Mouse (Mus musculus): ENCODE measurements at regions not wholly inside any gene's neighbourhood (a gene's known extent, or its start where the extent isn't known, plus 50 kb on each side); places are given as distances from the start of the nearest gene placed in this dataset.

GRCm38 (mm10) chr12:71481371-71481770 is 171.7 kb downstream of the Dact1 start:
- no peak for DNase-seq (ENCODE audit: low read depth)

- no peak for DNase-seq (ENCODE audit: low read depth)
These were observed 172.4 kb downstream of the Dact1 start for GRCm38 (mm10) chr12:71481899-71482593.

DNA sequence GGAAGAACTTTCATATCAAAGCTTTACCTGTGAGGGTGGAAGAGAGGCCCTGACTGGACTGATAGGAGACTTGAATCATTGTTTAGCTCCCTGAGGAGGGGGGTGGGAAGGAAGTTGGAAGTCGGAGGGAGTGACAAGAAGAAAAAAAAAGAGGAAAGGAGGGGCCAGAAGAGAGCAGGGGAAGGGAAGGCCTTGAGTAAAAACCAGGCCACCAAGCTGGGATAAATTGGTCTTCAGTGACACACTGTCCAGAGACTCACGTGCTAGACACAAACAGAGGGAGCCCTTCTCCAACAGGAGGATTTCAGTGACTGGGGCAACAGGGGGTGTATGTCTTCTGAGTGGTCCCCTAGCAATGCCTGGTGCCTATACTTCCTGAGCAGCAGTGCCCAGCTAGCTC is 172.9 kb downstream of the Dact1 start:
- no peak for DNase-seq (ENCODE audit: low read depth)

DNA sequence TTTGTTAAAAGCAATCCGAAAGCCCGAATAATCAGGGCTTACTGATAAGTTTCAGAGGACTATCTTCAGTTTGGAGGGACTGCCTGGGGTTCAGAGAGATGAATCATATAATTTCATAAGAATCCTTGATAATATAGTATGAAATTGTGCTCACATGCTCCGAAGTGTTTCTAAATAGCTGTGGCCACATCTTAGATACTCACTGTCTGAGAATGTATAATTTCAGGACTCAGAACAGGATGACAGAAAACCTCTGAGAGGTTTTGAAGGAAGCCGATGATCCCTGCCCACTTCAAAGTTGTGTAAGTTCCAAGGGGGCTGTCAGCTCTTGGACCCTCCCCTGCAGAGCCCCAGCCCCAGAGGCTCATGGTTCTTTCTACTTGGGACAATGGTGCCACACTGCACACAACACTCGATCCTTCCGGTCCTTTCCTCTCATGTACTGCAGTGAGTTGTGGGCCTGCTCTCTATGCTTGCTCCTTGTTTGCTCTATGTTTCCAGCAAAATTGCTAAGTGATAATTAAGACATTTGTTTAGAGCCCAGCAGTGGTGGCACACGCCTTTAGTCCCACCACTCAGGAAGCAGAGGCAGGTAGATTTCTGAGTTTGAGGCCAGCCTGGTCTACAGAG is 174.0 kb downstream of the Dact1 start:
- DNase-seq (ENCODE audit: low read depth), result no peak

DNA sequence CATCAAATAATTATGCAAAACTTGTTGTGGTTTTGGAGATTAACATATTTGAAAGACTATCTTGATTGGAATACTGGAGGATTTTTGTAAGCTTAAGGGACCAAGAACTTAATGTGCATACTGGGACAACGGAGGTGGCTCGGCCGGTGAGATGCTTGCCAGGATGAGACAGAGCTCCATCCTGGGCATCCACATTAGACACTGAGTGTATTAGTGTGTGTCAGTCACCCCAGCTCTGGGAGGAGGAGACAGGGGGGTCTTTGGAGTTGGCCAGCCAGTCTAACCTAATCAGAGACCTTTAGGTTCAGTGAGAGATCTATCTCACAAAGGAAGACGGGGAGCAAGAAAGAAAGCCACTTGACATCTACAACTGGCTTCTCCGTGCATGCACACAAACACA is 174.6 kb downstream of the Dact1 start:
- DNase-seq (ENCODE audit: low read depth), result no peak

DNA sequence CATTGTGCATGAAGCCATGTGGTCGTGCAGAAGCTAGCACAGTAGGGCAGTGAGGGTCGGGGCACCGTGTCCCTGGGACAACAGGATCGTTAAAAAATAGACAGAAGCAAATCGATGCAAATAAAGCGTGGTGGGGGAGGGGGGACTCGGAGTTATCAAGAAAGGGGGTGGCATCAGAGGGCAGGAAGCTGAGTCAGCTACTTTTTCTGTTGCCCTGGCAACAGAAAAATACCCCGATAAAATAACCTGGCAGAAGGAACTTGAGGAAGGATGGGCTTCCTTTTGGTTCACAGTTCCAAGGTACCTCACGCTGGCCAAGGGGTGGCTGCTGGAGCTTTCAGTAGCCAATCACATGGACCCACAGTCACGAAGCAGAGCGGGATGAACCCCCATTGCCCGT is 176.4 kb downstream of the Dact1 start:
- no peak for DNase-seq (ENCODE audit: low read depth)

DNA sequence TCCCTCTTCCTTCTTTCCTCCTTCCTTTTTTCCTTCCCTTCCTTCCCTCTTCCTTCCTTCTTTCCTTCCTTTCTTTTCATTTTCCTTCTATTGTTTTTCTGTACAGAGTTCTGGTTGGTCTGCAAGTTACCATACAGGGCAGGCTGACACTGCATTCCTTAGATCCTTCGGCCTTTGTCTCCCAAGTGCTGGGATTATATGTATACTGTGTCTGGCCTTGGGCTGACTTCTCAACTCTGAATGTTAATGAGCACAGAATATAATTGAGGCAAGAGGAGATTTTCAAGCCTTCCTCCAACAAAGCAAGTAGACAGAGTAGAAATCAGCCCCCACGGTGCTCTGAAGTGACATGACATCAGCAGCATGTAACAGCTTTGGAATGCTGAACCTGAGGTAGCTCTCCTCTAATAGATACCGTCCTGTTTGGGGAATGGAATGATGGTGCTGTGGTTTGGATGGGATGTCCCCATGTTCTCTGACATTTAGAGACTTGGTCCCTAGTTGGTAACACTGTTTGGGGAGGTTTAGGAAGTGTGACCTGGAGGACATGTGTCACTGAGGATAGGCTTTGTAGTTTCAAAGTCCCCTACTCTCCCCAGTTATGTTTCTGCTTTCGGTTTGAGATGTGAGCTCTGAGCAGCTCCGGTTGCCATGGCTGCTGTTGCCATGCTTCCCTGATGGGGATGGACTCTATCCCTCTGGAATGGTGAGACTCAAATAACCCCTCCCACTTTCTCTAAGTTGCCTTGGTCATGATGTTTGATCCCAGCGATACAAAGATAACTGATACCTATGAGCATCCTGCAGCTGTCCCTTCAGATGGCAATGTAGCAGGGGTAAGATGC is 178.1 kb downstream of the Dact1 start:
- DNase-seq (ENCODE audit: low read depth), result no peak

DNA sequence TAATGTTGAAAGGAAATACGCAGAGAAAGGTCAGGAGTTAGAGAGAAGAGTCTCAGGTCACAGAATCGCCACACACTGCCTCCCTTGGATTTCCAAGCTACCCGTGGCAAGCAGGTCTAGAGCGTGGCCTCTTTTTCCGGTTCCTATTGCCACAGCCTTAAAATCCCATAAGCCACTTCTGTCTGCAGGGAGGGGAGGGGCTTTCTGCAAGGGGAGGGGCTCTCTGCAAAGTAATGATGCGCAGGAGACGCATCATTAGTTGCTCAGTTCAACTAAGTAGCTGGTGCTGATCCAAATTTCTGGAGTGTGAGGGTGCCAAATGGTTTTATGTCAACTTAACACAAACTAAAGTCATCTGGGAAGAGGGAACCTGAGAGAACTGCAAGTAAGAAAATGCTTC is 179.6 kb downstream of the Dact1 start:
- no peak for DNase-seq (ENCODE audit: low read depth)

- no peak for DNase-seq (ENCODE audit: low read depth)
These were observed 185.2 kb downstream of the Dact1 start for GRCm38 (mm10) chr12:71494803-71495293.

DNA sequence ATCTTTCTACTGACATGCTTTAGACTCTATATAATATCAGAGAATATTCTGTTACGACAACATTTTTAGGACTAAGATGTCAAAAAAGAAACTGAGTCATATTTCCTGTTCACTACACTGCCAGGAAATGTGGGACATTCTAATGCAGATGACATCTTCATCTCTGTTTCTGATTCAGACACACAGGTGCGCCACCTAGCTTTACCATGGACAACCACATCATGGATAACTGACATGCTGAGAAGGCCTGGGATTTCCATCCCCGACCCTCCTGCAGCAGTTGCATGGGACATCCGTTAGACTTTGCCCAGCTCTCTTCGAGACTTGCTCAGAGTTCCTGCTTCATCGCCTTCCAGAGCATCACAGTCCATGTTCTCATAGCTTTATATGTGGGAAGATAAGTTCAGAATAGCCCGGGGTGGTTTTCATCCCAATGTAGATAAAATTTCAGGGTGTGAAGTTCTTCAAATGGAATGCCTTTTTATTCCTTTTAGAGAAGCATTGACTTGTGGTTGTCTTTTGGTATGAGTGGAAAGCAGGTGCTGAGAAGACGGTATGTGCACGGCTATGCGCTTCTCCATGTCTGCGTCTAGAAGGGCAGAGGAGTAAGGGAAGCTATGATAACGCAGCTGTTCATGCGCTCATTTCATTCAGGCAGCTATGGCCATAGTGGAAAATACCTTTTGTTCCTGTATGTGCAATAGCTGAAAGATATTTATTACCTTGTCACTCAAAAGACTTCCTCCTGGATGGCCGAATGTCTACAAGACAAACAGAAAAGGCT is 188.8 kb downstream of the Dact1 start:
- DNase-seq (ENCODE audit: low read depth), result no peak

- no peak for DNase-seq (ENCODE audit: low read depth)
These were observed 191.7 kb downstream of the Dact1 start for GRCm38 (mm10) chr12:71501299-71501810.

- no peak for DNase-seq (ENCODE audit: low read depth)
These were observed 193.6 kb downstream of the Dact1 start for GRCm38 (mm10) chr12:71503265-71503664.

DNA sequence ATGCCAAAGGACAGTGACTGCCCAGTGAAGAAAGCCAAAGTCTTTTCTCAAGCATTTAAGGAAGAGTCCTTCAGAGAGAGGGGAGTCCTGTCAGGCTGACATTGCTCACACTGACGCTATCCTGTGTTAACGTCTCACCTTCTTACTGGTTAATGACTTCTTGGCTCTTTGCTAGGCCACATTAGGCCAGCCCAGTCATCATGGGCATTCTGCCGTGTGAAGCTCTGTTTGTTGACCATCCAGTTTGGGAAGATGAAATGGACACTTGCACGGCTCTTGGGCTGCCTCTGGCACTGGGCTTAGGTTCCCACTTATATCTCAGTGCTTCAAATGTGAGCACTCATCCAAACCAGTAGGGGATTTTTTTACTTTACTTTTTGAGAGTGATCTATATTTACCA is 196.5 kb downstream of the Dact1 start:
- no peak for DNase-seq (ENCODE audit: low read depth)

GRCm38 (mm10) chr12:71506716-71507115 is 197.0 kb downstream of the Dact1 start:
- no peak for DNase-seq (ENCODE audit: low read depth)

GRCm38 (mm10) chr12:71512915-71513612 is 203.4 kb downstream of the Dact1 start:
- no peak for DNase-seq (ENCODE audit: low read depth)

DNA sequence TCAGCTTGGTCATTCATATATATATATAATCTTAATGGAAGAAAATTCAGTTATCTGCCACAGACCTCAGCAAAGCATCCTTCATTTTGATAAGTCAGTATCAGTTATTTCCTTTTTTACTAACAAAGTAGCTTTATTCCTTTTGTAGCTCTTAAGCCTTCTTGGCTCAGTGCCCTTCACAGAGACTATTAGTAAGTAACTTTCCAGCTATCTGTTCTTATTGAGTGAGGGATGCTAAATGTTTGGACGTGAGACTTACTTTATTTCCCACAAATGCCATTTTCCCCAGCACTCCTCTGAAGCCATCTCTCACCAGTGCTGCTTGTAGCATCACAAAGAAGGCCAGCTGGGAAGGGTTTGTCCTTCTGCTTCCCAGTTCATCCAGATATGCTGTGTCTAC is 209.8 kb downstream of the Dact1 start:
- DNase-seq (ENCODE audit: low read depth), result no peak

DNA sequence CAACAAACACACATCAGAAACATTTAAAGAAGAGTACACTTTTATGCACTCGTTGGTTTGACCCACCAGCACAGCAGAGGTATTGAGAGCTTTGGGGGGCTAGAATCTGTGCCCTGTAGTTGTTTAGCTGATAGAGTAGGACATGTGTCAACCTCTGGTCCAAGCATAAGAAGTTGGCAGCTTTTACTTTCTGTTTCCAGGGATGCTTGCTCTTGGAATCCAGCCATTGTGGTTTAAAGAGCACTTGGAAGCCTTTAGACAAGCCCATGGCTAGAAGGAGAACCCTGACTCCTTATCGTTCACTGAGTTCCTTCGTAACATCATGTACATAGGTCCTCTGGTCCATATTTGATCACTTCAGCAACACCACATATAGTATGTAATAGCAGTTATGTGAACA is 212.3 kb downstream of the Dact1 start:
- no peak for DNase-seq (ENCODE audit: low read depth)

GRCm38 (mm10) chr12:71522451-71522850 is 212.8 kb downstream of the Dact1 start:
- no peak for DNase-seq (ENCODE audit: low read depth)

DNA sequence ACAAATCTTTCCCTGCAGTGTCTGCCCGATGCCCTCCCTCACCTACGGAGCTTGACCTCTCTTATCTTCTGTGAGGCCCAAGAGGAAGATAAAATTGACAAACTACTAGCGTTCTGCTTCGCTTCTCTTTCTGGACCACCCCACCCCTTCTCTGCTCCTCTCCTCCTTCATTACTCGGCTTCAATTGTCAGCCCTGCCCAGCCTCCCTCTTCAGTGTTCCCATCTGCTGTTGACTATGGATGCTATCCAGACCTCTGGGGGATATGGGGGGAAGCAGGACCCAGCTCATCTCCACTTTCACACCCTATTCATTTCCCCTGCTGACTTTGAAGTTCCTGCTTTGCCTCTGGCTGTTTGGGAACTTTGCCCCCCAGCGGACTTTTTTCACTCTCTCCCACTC is 214.5 kb downstream of the Dact1 start:
- DNase-seq (ENCODE audit: low read depth), result no peak

GRCm38 (mm10) chr12:71525255-71525927 is 215.7 kb downstream of the Dact1 start:
- no peak for DNase-seq (ENCODE audit: low read depth)

Measured in gonadal fat pad, adult 2 months (tissue).